Mouse (Mus musculus): ENCODE measurements around the gene Bin2.

- no peak for TF ChIP-seq CTCF (IDR thresholded peaks at IDR 0.05)
- no peak for TF ChIP-seq EP300 (IDR thresholded peaks at IDR 0.05)
Measured at GRCm38 (mm10) chr15:100700424-100700823, 31.1 kb upstream of the Bin2 start.

Measured in lung, postnatal 0 days (tissue).